Comparison of ENCODE assay signal across 12 mouse cellular contexts in genomic region chr8:11479591-11479990, GRCm38 (mm10). TPM values are rescaled to one million over a fixed set of nuclear protein-coding genes. Genes with fewer than 3 reads are reported as not detected.
DNase-seq lines count a peak whose midpoint lies in the region; ATAC-seq and TF ChIP-seq lines count a peak whose summit lies in the region.
"Had no signal": no experiment of that assay in that cellular context is flagged by ENCODE, and none has a peak within 500 bp of the region (broad histone marks: within the 10 kb centered on the region; RNA-seq: fewer than 3 reads in every experiment).

No protein-coding gene starts in this region.

- peaks cover 76% of the 10 kb centered on the region for H3K27me3 ChIP-seq in heart, embryonic 10.5 days (ENCODE audit: insufficient read depth, poor library complexity, severe bottlenecking)
- H3K27me3 ChIP-seq in kidney, embryonic 14.5 days (ENCODE audit: control insufficient read depth, insufficient read depth, low read length) = peaks cover 8% of the 10 kb centered on the region; the same call in 1 of the 2 replicates
- H3K27me3 ChIP-seq in E14TG2a.4 (ENCODE audit: insufficient read depth, low read length) = peaks cover 73% of the 10 kb centered on the region
- H3K27me3 ChIP-seq in kidney, embryonic 16.5 days (ENCODE audit: insufficient read depth, low read length) = peaks cover 10% of the 10 kb centered on the region; the same call in 1 of the 2 replicates

- H3K4me3 ChIP-seq in heart, embryonic 10.5 days = peak overlapping the region; percentile 71
- peak overlapping the region; percentile 68 for H3K4me3 ChIP-seq in kidney, embryonic 14.5 days (ENCODE audit: low read length)
- H3K4me3 ChIP-seq in E14TG2a.4 (replicated peaks; ENCODE audit: low read length) = peak overlapping the region; percentile 67; the same call in 1 of the 2 replicates
- peak overlapping the region; percentile 71 for H3K4me3 ChIP-seq in kidney, embryonic 16.5 days (ENCODE audit: low read length)

- peak overlapping the region; percentile 81 for H3K27ac ChIP-seq in heart, embryonic 10.5 days
- H3K27ac ChIP-seq in kidney, embryonic 14.5 days (ENCODE audit: low read depth, low read length) = no peak overlapping the region
- peak overlapping the region; percentile 87 for H3K27ac ChIP-seq in kidney, embryonic 16.5 days (ENCODE audit: low read length)
- H3K27ac ChIP-seq: midbrain, embryonic 13.5 days had no signal

- 8% methylated on average over 14 of the region's 14 CpGs for WGBS in heart, embryonic 10.5 days
- 7% methylated on average over 14 of the region's 14 CpGs for WGBS in kidney, embryonic 14.5 days
- WGBS in kidney, embryonic 16.5 days = 8% methylated on average over 14 of the region's 14 CpGs

- intact Hi-C loops in heart, postnatal 25 days (cut with DNase I) = no loop called here

- H3K4me2 ChIP-seq in kidney, embryonic 14.5 days (replicated peaks; ENCODE audit: low read depth, low read length) = peak overlapping the region; percentile 99
- H3K4me2 ChIP-seq in kidney, embryonic 16.5 days (replicated peaks; ENCODE audit: low read depth, low read length) = peak overlapping the region; percentile 97

- no peaks in the 10 kb centered on the region for H3K36me3 ChIP-seq in heart, embryonic 10.5 days
- H3K36me3 ChIP-seq in kidney, embryonic 14.5 days (ENCODE audit: control insufficient read depth, insufficient read depth, low read length) = no peaks in the 10 kb centered on the region
- no peaks in the 10 kb centered on the region for H3K36me3 ChIP-seq in E14TG2a.4 (ENCODE audit: insufficient read depth, low read length)
- no peaks in the 10 kb centered on the region for H3K36me3 ChIP-seq in kidney, embryonic 16.5 days (ENCODE audit: insufficient read depth, low read length)
- H3K36me3 ChIP-seq: midbrain, embryonic 13.5 days had no signal

- no peak for DNase-seq in heart, embryonic 10.5 days (ENCODE audit: low spot score)
- DNase-seq in heart, postnatal 25 days (ENCODE audit: low spot score) = no peak
- no peak for DNase-seq in kidney, adult 11 months
- DNase-seq in ovary, postnatal 36 days (ENCODE audit: low spot score) = no peak
- DNase-seq in adrenal gland, adult 2 months = no peak
- DNase-seq: cerebellum, adult 11-12 months; lung, adult 2 months had no signal

- H3K9me3 ChIP-seq in heart, embryonic 10.5 days = no peaks in the 10 kb centered on the region
- H3K9me3 ChIP-seq in kidney, embryonic 14.5 days (ENCODE audit: control insufficient read depth, low read length) = no peaks in the 10 kb centered on the region
- H3K9me3 ChIP-seq in E14TG2a.4 (ENCODE audit: low read length) = no peaks in the 10 kb centered on the region
- H3K9me3 ChIP-seq in kidney, embryonic 16.5 days (ENCODE audit: low read length) = no peaks in the 10 kb centered on the region
- H3K9me3 ChIP-seq: midbrain, embryonic 13.5 days had no signal

- no peak for TF ChIP-seq CTCF in E14TG2a.4 (conservative IDR thresholded peaks at IDR 0.05; ENCODE audit: low read length)

- H3K9ac ChIP-seq in kidney, embryonic 14.5 days (ENCODE audit: low read depth, low read length) = no peak overlapping the region; the same call in 1 of the 2 replicates
- H3K9ac ChIP-seq in kidney, embryonic 16.5 days (replicated peaks; ENCODE audit: low read length) = 0 out of 2 replicates have a peak overlapping the region, but pooled peaks have one; percentile 28
- H3K9ac ChIP-seq: midbrain, embryonic 13.5 days had no signal

- peaks cover 69% of the 10 kb centered on the region for H3K4me1 ChIP-seq in heart, embryonic 10.5 days
- peaks cover 20% of the 10 kb centered on the region; the same call in 1 of the 2 replicates for H3K4me1 ChIP-seq in kidney, embryonic 14.5 days (ENCODE audit: control insufficient read depth, insufficient read depth, low read length)
- H3K4me1 ChIP-seq in E14TG2a.4 (replicated peaks; ENCODE audit: low read depth, low read length) = peaks cover 71% of the 10 kb centered on the region
- H3K4me1 ChIP-seq in kidney, embryonic 16.5 days (ENCODE audit: insufficient read depth, low read length) = peaks cover 47% of the 10 kb centered on the region

- no peak for ATAC-seq in kidney, embryonic 14.5 days (ENCODE audit: low FRiP score, low TSS enrichment)
- ATAC-seq in kidney, embryonic 16.5 days (ENCODE audit: low FRiP score, low TSS enrichment) = 0 out of 2 replicates have a peak, but pooled peaks have one; percentile 17
- ATAC-seq: activated CD4-positive, CD25-positive, alpha-beta regulatory T cell, adult 4 months had no signal

RNA-seq across cellular contexts. Expression of gene Rab20, which starts 1.1 kb away (rescaled TPM):
- 11.2 and 21.9 TPM in 2 replicates for polyA plus RNA-seq in heart, embryonic 10.5 days (2016; fragmentation: Nextera tagmentation; extraction: Ambion mirVana)
- total RNA-seq in heart, postnatal 25 days (2021) = 10 to 100 TPM; 24.3 to 27.3 TPM
- polyA plus RNA-seq in kidney, embryonic 14.5 days (2014; fragmentation: Nextera tagmentation; extraction: Ambion mirVana) = 19.5 TPM in 2 replicates
- polyA plus RNA-seq in kidney, embryonic 16.5 days (2015; fragmentation: Nextera tagmentation; extraction: Ambion mirVana) = 30.6 and 37.3 TPM in 2 replicates
- 1 to 10 TPM; 7.9 to 9.6 TPM for total RNA-seq in adrenal gland, adult 2 months (2021)
- 16.6 and 19.6 TPM in 2 replicates for polyA plus RNA-seq in adrenal gland, adult 2 months (2012; rRNA removed)

RNA-seq across cellular contexts. Expression of gene Naxd, which starts 17.7 kb away (rescaled TPM):
- polyA plus RNA-seq in heart, embryonic 10.5 days (2016; fragmentation: Nextera tagmentation; extraction: Ambion mirVana) = 86.1 and 92.1 TPM in 2 replicates
- total RNA-seq in heart, postnatal 25 days (2021) = 10 to 100 TPM; 32.7 to 36.8 TPM
- polyA plus RNA-seq in kidney, embryonic 14.5 days (2014; fragmentation: Nextera tagmentation; extraction: Ambion mirVana) = 116 TPM in 2 replicates
- 125 and 132 TPM in 2 replicates for polyA plus RNA-seq in kidney, embryonic 16.5 days (2015; fragmentation: Nextera tagmentation; extraction: Ambion mirVana)
- total RNA-seq in adrenal gland, adult 2 months (2021) = 10 to 100 TPM; 67.2 to 75.3 TPM
- 103 and 114 TPM in 2 replicates for polyA plus RNA-seq in adrenal gland, adult 2 months (2012; rRNA removed)
